Mouse (Mus musculus) bone marrow, adult 2 months (tissue): Measurements from ENCODE around the gene Angptl8. TPM values are rescaled to one million over a fixed set of nuclear protein-coding genes. Genes with fewer than 3 reads are reported as not detected.

ENCODE experiments used
- H3K27ac ChIP-seq: fragments of 200-500 bp; 2 replicates; pipeline ENCODE4 v1.5.1; 2012; ENCODE audit warnings: low read depth, mild to moderate bottlenecking, control low read depth, inconsistent platforms, low read length; ENCODE audit not compliant: control insufficient read depth, poor library complexity, insufficient read depth
- H3K4me1 ChIP-seq: fragments of 200-500 bp; 2 replicates; pipeline ENCODE4 v1.6.1; 2011; ENCODE audit warnings: low read length; ENCODE audit not compliant: control insufficient read depth, insufficient read depth
- H3K4me3 ChIP-seq: fragments of 200-500 bp; replicated peaks from 2 replicates; pipeline ENCODE3; 2011; ENCODE audit warnings: mild to moderate bottlenecking, low read depth, low read length, control low read depth; ENCODE audit not compliant: control insufficient read depth
- CTCF ChIP-seq: fragments of 200-500 bp; IDR thresholded peaks from 2 replicates; pipeline ENCODE4 v1.5.1; 2011; ENCODE audit warnings: low read length, control low read depth; ENCODE audit not compliant: control insufficient read depth, insufficient read depth
- POLR2A ChIP-seq: fragments of 200-500 bp; IDR thresholded peaks from 2 replicates; pipeline ENCODE4 v1.6.1; 2011; ENCODE audit warnings: low read depth, mild to moderate bottlenecking, control low read depth, low read length, borderline replicate concordance; ENCODE audit not compliant: control insufficient read depth
- WGBS: fragments of 180-500 bp; shearing (Covaris S2); methylation state at CpG from one replicate; pipeline ENCODE4 v1.1.7; 2018; 5-methylcytosine and 5-hydroxymethylcytosine counted together
- polyA plus RNA-seq: library from polyadenylated mRNA; stranded (reverse); fragments of >200 nt; gene quantifications from 2 replicates; pipeline ENCODE4 v1.2.4, GENCODE M21; 2011; ENCODE audit warnings: low replicate concordance; ENCODE audit not compliant: missing spikeins, insufficient read depth, insufficient read length

Gene Angptl8
- polyA plus RNA-seq, 1 experiment = not detected

GRCm38 (mm10) chr9:21846755-21847341, 11.5 kb downstream of the Angptl8 start:
- H3K4me1 ChIP-seq = no peaks in the 10 kb centered on the region
- H3K4me3 ChIP-seq = no peak overlapping the region
- H3K27ac ChIP-seq = no peak overlapping the region
- TF ChIP-seq CTCF (no peak), POLR2A (no peak)
- 64% methylated on average over 11 of the region's 11 CpGs for WGBS

GRCm38 (mm10) chr9:21847425-21847824, 12.1 kb downstream of the Angptl8 start:
- Histone ChIP-seq H3K27ac (no peak overlapping the region), H3K4me1 (no peaks in the 10 kb centered on the region)
- TF ChIP-seq POLR2A (no peak), CTCF (no peak)

GRCm38 (mm10) chr9:21847926-21848325, 12.6 kb downstream of the Angptl8 start:
- no peak for TF ChIP-seq CTCF
- no peak for TF ChIP-seq POLR2A
- no peaks in the 10 kb centered on the region for H3K4me1 ChIP-seq
- 75% methylated on average over 10 of the region's 10 CpGs for WGBS
- H3K27ac ChIP-seq = no peak overlapping the region
- no peak overlapping the region for H3K4me3 ChIP-seq

More at GRCm38 (mm10) chr9:21847425-21847824, 12.1 kb downstream of the Angptl8 start:
- WGBS = 63% methylated on average over 3 of the region's 3 CpGs
- no peak overlapping the region for H3K4me3 ChIP-seq

- Histone ChIP-seq H3K4me3 (no peak overlapping the region), H3K27ac (no peak overlapping the region), H3K4me1 (no peaks in the 10 kb centered on the region)
- WGBS = 82% methylated on average over 7 of the region's 7 CpGs
- TF ChIP-seq CTCF (no peak), POLR2A (no peak)
Observed at GRCm38 (mm10) chr9:21849691-21850677, 14.7 kb downstream of the Angptl8 start.

- no peak overlapping the region for H3K27ac ChIP-seq
- 82% methylated on average over 3 of the region's 3 CpGs for WGBS
- H3K4me3 ChIP-seq = no peak overlapping the region
- H3K4me1 ChIP-seq = no peaks in the 10 kb centered on the region
- no peak for TF ChIP-seq POLR2A
- TF ChIP-seq CTCF = no peak
Observed at GRCm38 (mm10) chr9:21851084-21851483, 15.8 kb downstream of the Angptl8 start.

- TF ChIP-seq CTCF = no peak
- TF ChIP-seq POLR2A = no peak
- Histone ChIP-seq H3K4me3 (peak within 1 kb of the TSS; percentile 53), H3K4me1 (no peaks in the 10 kb centered on the region), H3K27ac (no peak within 1 kb of the TSS)
- WGBS = 3% methylated on average over 68 of the region's 68 CpGs
Observed at GRCm38 (mm10) chr9:21852128-21853091, 17.1 kb downstream of the Angptl8 start, which contains the start of gene Dock6. Gene Dock6, minus strand, starts transcription at chr9:21852635.

- Histone ChIP-seq H3K4me3 (no peak overlapping the region), H3K27ac (no peak overlapping the region), H3K4me1 (no peaks in the 10 kb centered on the region)
- WGBS = 79% methylated on average over 5 of the region's 5 CpGs
- TF ChIP-seq CTCF (no peak), POLR2A (no peak)
Observed at GRCm38 (mm10) chr9:21853961-21854360, 18.7 kb downstream of the Angptl8 start.
